Mouse (Mus musculus) lung, embryonic 16.5 days (tissue): Measurements from ENCODE around the gene Cebpz. TPM values are rescaled to one million over a fixed set of nuclear protein-coding genes. Genes with fewer than 3 reads are reported as not detected.

Experiments
- ATAC-seq: fragments of 200-750 bp; cut with Nextera tagmentation; 2 replicates; pipeline ENCODE4 v1.8.0; 2017; ENCODE audit warnings: low read depth, mild to moderate bottlenecking, moderate library complexity
- H3K27ac ChIP-seq: fragments of 300-500 bp; sonication (generic); 2 replicates; pipeline ENCODE4 v1.5.1; 2014; ENCODE audit warnings: mild to moderate bottlenecking, control low read depth, low read length
- H3K27me3 ChIP-seq: fragments of 300-500 bp; sonication (generic); 2 replicates; pipeline ENCODE4 v1.6.1; 2014; ENCODE audit warnings: low read depth, low read length, mixed read lengths; ENCODE audit not compliant: control insufficient read depth, insufficient read depth
- H3K36me3 ChIP-seq: fragments of 300-500 bp; sonication (generic); 2 replicates; pipeline ENCODE4 v1.6.1; 2014; ENCODE audit warnings: low read length; ENCODE audit not compliant: control insufficient read depth, insufficient read depth
- H3K4me1 ChIP-seq: fragments of 300-500 bp; sonication (generic); replicated peaks from 2 replicates; pipeline ENCODE4 v1.6.1; 2014; ENCODE audit warnings: low read length, mixed read lengths; ENCODE audit not compliant: control insufficient read depth, insufficient read depth
- H3K4me2 ChIP-seq: fragments of 300-500 bp; sonication (generic); 2 replicates; pipeline ENCODE4 v1.6.1; 2014; ENCODE audit warnings: low read depth, low read length, control low read depth
- H3K4me3 ChIP-seq: fragments of 300-500 bp; sonication (generic); 2 replicates; pipeline ENCODE4 v1.5.1; 2014; ENCODE audit warnings: mild to moderate bottlenecking, low read length, control low read depth
- H3K9ac ChIP-seq: fragments of 300-500 bp; sonication (generic); 2 replicates; pipeline ENCODE4 v1.6.1; 2014; ENCODE audit warnings: low read length, control low read depth
- H3K9me3 ChIP-seq: fragments of 300-500 bp; sonication (generic); 2 replicates; pipeline ENCODE4 v1.6.1; 2016; ENCODE audit warnings: low read length; ENCODE audit not compliant: control insufficient read depth
- WGBS: fragments of 180-500 bp; shearing (Covaris S2); extraction: QIAGEN DNeasy Blood & Tissue Kit; methylation state at CpG from one replicate; pipeline ENCODE4 v1.1.7; 2014; 5-methylcytosine and 5-hydroxymethylcytosine counted together
- polyA plus RNA-seq: library from polyadenylated mRNA; unstranded; fragments of >200 nt; fragmentation: Nextera tagmentation; extraction: Ambion mirVana; gene quantifications from 2 replicates; pipeline ENCODE4 v1.2.1, GENCODE M21; 2015

The Cebpz gene
- polyA plus RNA-seq, 1 experiment from 2014 or later = 56.1 TPM

GRCm38 (mm10) chr17:78885286-78886065 is 51.4 kb downstream of the Cebpz start:
- Histone ChIP-seq H3K27ac (no peak overlapping the region), H3K4me3 (no peak overlapping the region), H3K36me3 (no peaks in the 10 kb centered on the region), H3K4me1 (peaks cover 6% of the 10 kb centered on the region; the same call in 1 of the 2 replicates), H3K9me3 (peaks cover 3% of the 10 kb centered on the region; the same call in 1 of the 2 replicates), H3K27me3 (no peaks in the 10 kb centered on the region), H3K9ac (no peak overlapping the region), H3K4me2 (no peak overlapping the region)
- WGBS = 77% methylated on average over 5 of the region's 5 CpGs
- no peak for ATAC-seq

GRCm38 (mm10) chr17:78883291-78883690 is 53.6 kb downstream of the Cebpz start:
- ATAC-seq = no peak

DNA sequence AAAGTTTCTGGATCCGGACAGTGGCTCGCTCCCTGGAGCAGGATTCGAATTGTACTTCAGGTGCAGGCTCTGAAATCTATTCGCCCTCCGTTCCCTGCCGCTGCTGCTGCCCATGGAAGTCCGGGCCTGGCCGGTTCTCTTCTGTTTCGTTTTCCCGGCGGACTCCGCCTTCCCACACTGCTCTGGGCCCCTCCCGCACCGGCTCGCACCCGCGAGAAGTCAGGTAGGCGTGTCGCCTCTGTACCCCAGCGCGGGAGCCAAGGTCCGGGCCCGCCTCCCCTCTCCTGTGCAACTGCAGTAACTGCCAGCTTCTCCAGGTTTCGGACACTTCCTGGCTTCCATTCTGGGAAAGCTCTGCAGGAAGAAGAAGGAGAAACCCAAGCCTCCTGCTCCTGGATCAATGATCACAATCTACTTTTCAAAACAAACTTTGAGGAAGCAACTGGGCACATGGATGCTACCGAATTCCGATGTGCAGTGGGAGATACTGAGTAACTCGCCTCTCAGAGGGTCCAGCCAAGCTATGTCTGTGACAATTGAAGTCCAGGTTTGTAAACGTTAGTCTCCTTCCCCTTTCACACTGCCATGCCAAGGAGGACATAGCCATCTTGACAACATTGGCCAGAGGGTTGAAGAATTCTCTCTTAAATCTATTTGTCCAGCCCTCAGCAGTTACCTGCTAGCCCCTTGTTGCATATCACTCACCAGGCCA is 54.3 kb downstream of the Cebpz start, which contains the start of gene Eif2ak2:
Eif2ak2 (minus strand) TSS at position 173 of the 712 bp plus-strand sequence.
- H3K4me2 ChIP-seq = peak within 1 kb of the TSS; percentile 54
- H3K27ac ChIP-seq = peak within 1 kb of the TSS; percentile 86
- H3K9me3 ChIP-seq = peaks cover 3% of the 10 kb centered on the region; the same call in 1 of the 2 replicates
- peaks cover 6% of the 10 kb centered on the region; the same call in 1 of the 2 replicates for H3K4me1 ChIP-seq
- H3K36me3 ChIP-seq = no peaks in the 10 kb centered on the region
- under 1% methylated on average over 28 of the region's 28 CpGs for WGBS
- peak within 1 kb of the TSS; percentile 80 for H3K9ac ChIP-seq
- ATAC-seq = peak; percentile 99
- H3K27me3 ChIP-seq = no peaks in the 10 kb centered on the region
- peak within 1 kb of the TSS; percentile 73 for H3K4me3 ChIP-seq

More at GRCm38 (mm10) chr17:78883291-78883690, 53.6 kb downstream of the Cebpz start:
- Histone ChIP-seq H3K4me2 (no peak overlapping the region), H3K4me1 (peaks cover 6% of the 10 kb centered on the region; the same call in 1 of the 2 replicates), H3K27me3 (no peaks in the 10 kb centered on the region), H3K36me3 (no peaks in the 10 kb centered on the region), H3K9ac (no peak overlapping the region), H3K4me3 (no peak overlapping the region), H3K27ac (no peak overlapping the region), H3K9me3 (peaks cover 3% of the 10 kb centered on the region; the same call in 1 of the 2 replicates)
- 90% methylated on average over 4 of the region's 4 CpGs for WGBS

DNA sequence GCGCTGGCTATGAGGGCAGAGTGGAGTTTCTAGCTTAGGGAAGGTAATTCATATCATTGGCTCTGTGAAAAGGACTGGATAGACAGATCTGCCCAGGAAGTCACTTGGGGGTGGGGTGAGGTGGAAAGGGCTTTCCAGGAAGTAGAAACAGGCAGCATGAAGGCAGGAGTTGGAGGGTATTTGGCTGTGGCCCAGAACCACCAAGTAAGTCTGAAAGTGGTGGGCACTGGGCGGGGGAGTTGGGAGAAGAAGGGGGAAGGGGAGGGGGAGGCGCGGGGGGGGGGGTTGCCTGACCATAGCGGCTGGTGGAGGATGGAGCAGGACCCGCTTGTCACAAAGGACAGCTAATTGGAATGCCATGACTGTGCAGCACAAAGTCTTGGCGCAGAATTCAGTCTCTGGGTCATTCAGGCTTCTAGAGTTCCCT is 55.0 kb downstream of the Cebpz start:
- 12% methylated on average over 4 of the region's 7 CpGs for WGBS
- Histone ChIP-seq H3K9me3 (peaks cover 3% of the 10 kb centered on the region; the same call in 1 of the 2 replicates), H3K4me3 (peak overlapping the region; percentile 73), H3K4me1 (peaks cover 6% of the 10 kb centered on the region; the same call in 1 of the 2 replicates), H3K36me3 (peaks cover 2% of the 10 kb centered on the region; the same call in 1 of the 2 replicates), H3K4me2 (peak overlapping the region; percentile 54), H3K27me3 (no peaks in the 10 kb centered on the region), H3K9ac (peak overlapping the region; percentile 80), H3K27ac (peak overlapping the region; percentile 86)
- ATAC-seq = peak; percentile 65

- Histone ChIP-seq H3K27ac (no peak overlapping the region), H3K27me3 (no peaks in the 10 kb centered on the region), H3K4me3 (no peak overlapping the region), H3K4me2 (no peak overlapping the region), H3K9ac (no peak overlapping the region), H3K9me3 (no peaks in the 10 kb centered on the region), H3K36me3 (peaks cover 4% of the 10 kb centered on the region; the same call in 1 of the 2 replicates), H3K4me1 (no peaks in the 10 kb centered on the region)
- WGBS = 90% methylated on average over 6 of the region's 6 CpGs
- no peak for ATAC-seq
Measured at GRCm38 (mm10) chr17:78873886-78874285, 63.0 kb downstream of the Cebpz start.

Other genes with a start within 250 kb of the Cebpz start
- 5.2 TPM in 2 replicates for gene Strn, start 199.9 kb downstream of the Cebpz start, polyA plus RNA-seq
- gene Heatr5b, start 101.7 kb downstream of the Cebpz start, polyA plus RNA-seq = 14.4 and 16.3 TPM in 2 replicates
- 38.0 and 41.1 TPM in 2 replicates for gene Gpatch11, start 101.5 kb downstream of the Cebpz start, polyA plus RNA-seq
- gene Eif2ak2, start 54.5 kb downstream of the Cebpz start, polyA plus RNA-seq = 10.6 and 11.0 TPM in 2 replicates
- 0.34 TPM in 1 of 2 replicates, not detected in the other for gene Sult6b1, start 30.1 kb downstream of the Cebpz start, polyA plus RNA-seq
- gene Cebpzos, start 20.6 kb downstream of the Cebpz start, polyA plus RNA-seq = 80.7 and 95.5 TPM in 2 replicates
- 54.0 and 56.8 TPM in 2 replicates for gene Ndufaf7, start 70 bp upstream of the Cebpz start, polyA plus RNA-seq
- 42.5 and 43.6 TPM in 2 replicates for gene Prkd3, start 83.8 kb upstream of the Cebpz start, polyA plus RNA-seq
- gene Qpct, start 114.8 kb upstream of the Cebpz start, polyA plus RNA-seq = 25.9 and 26.3 TPM in 2 replicates